9 mouse cellular contexts compared by ENCODE assay signal in genomic region chr11:85766106-85766723, GRCm38 (mm10).
A peak's percentile ranks its signal among the peaks of the same experiment; 100 is the strongest.
DNase-seq lines count a peak whose midpoint lies in the region; ATAC-seq lines count a peak whose summit lies in the region.
"Had no signal": no experiment of that assay in that cellular context is flagged by ENCODE, and none has a peak within 500 bp of the region (broad histone marks: within the 10 kb centered on the region; RNA-seq: fewer than 3 reads in every experiment).

No protein-coding gene starts in this region.

- no peak overlapping the region for H3K4me2 ChIP-seq in hindbrain, embryonic 11.5 days (replicated peaks; ENCODE audit: low read depth, low read length)
- no peak overlapping the region for H3K4me2 ChIP-seq in hindbrain, embryonic 12.5 days (replicated peaks)
- no peak overlapping the region for H3K4me2 ChIP-seq in heart, embryonic 15.5 days

- peak; percentile 37 for DNase-seq in hindbrain, embryonic 11.5 days (ENCODE audit: low spot score)
- peak; percentile 43 for DNase-seq in lung, postnatal 25 days (ENCODE audit: low spot score)
- no peak for DNase-seq in ovary, postnatal 14 days (ENCODE audit: low spot score)
- no peak for DNase-seq in liver
- no peak for DNase-seq in cerebellum, adult 8-10 months

- no peaks in the 10 kb centered on the region; the same call in 1 of the 2 replicates for H3K4me1 ChIP-seq in hindbrain, embryonic 11.5 days (replicated peaks; ENCODE audit: control insufficient read depth, insufficient read depth, low read length)
- H3K4me1 ChIP-seq in hindbrain, embryonic 12.5 days = peaks cover 18% of the 10 kb centered on the region
- H3K4me1 ChIP-seq in brown adipose tissue, adult 24 weeks (ENCODE audit: control insufficient read depth, insufficient read depth, insufficient read length, low read length) = peaks cover 15% of the 10 kb centered on the region
- peaks cover 14% of the 10 kb centered on the region for H3K4me1 ChIP-seq in heart, embryonic 15.5 days (replicated peaks)

- H3K4me3 ChIP-seq in hindbrain, embryonic 11.5 days (ENCODE audit: low read depth, low read length) = no peak overlapping the region
- no peak overlapping the region for H3K4me3 ChIP-seq in hindbrain, embryonic 12.5 days
- no peak overlapping the region for H3K4me3 ChIP-seq in brown adipose tissue, adult 24 weeks (ENCODE audit: insufficient read depth, low read depth, low read length)
- H3K4me3 ChIP-seq in heart, embryonic 15.5 days = no peak overlapping the region

- no peak overlapping the region for H3K27ac ChIP-seq in hindbrain, embryonic 11.5 days (ENCODE audit: low read depth, low read length)
- H3K27ac ChIP-seq in hindbrain, embryonic 12.5 days = no peak overlapping the region
- 0 out of 2 replicates have a peak overlapping the region, but pooled peaks have one; percentile 8 for H3K27ac ChIP-seq in brown adipose tissue, adult 24 weeks (replicated peaks; ENCODE audit: low read depth, low read length)
- H3K27ac ChIP-seq in heart, embryonic 15.5 days = peak overlapping the region; percentile 37; the same call in 1 of the 2 replicates

- H3K9me3 ChIP-seq in hindbrain, embryonic 11.5 days (ENCODE audit: control insufficient read depth, low read length) = no peaks in the 10 kb centered on the region
- H3K9me3 ChIP-seq in hindbrain, embryonic 12.5 days (replicated peaks) = no peaks in the 10 kb centered on the region
- no peaks in the 10 kb centered on the region for H3K9me3 ChIP-seq in heart, embryonic 15.5 days (replicated peaks)
- H3K9me3 ChIP-seq: G1E had no signal

- ATAC-seq in hindbrain, embryonic 11.5 days (ENCODE audit: low FRiP score) = no peak
- no peak for ATAC-seq in hindbrain, embryonic 12.5 days (ENCODE audit: low FRiP score)
- peak; percentile 59 for ATAC-seq in heart, embryonic 15.5 days (replicated peaks; ENCODE audit: insufficient number of reproducible peaks, insufficient read depth, low FRiP score, low read depth)

- H3K9ac ChIP-seq in hindbrain, embryonic 11.5 days (ENCODE audit: low read depth, low read length) = no peak overlapping the region
- H3K9ac ChIP-seq in hindbrain, embryonic 12.5 days = no peak overlapping the region
- no peak overlapping the region for H3K9ac ChIP-seq in heart, embryonic 15.5 days

- no peaks in the 10 kb centered on the region for H3K36me3 ChIP-seq in hindbrain, embryonic 11.5 days (ENCODE audit: control insufficient read depth, insufficient read depth, low read length)
- no peaks in the 10 kb centered on the region for H3K36me3 ChIP-seq in hindbrain, embryonic 12.5 days
- no peaks in the 10 kb centered on the region for H3K36me3 ChIP-seq in heart, embryonic 15.5 days
- H3K36me3 ChIP-seq: G1E had no signal

- WGBS in hindbrain, embryonic 11.5 days = 32% methylated on average over 7 of the region's 7 CpGs
- WGBS in hindbrain, embryonic 12.5 days = 28% methylated on average over 7 of the region's 7 CpGs
- WGBS in heart, embryonic 15.5 days = 32% methylated on average over 7 of the region's 7 CpGs

- H3K27me3 ChIP-seq in hindbrain, embryonic 11.5 days (ENCODE audit: control insufficient read depth, insufficient read depth, low read length) = 0 out of 2 replicates have a peak, but pooled peaks cover 2% of the 10 kb centered on the region
- peaks cover 16% of the 10 kb centered on the region for H3K27me3 ChIP-seq in hindbrain, embryonic 12.5 days
- peaks cover 27% of the 10 kb centered on the region for H3K27me3 ChIP-seq in heart, embryonic 15.5 days

Comparison
In these comparisons a context has a peak if more than half of its experiments do, and no peak if none do; other contexts are left out.
1. DNase-seq: peak in hindbrain, embryonic 11.5 days (single experiment) and lung, postnatal 25 days (single experiment); none in ovary, postnatal 14 days (single experiment), liver (single experiment) and cerebellum, adult 8-10 months (single experiment).
2. H3K27ac ChIP-seq: peak in brown adipose tissue, adult 24 weeks (single experiment) and heart, embryonic 15.5 days (single experiment); none in hindbrain, embryonic 11.5 days (single experiment) and hindbrain, embryonic 12.5 days (single experiment).